Mouse (Mus musculus) spleen, postnatal 4 days (tissue): Measurements from ENCODE around the gene Ctsh.
"Not testable (repeated sequence)": the region's sequence is repeated elsewhere in the genome, so short reads cannot be mapped to it uniquely, and the experiment has no call there.

ENCODE experiments used
- DNase-seq, 2 experiments: peaks; one replicate each; pipeline ENCODE4 v3.0.0; 2022; ENCODE audit warnings: low spot score in 2 of 2

Ctsh gene

GRCm38 (mm10) chr9:90059828-90060573 is 6.0 kb downstream of the Ctsh start:
- no peak for DNase-seq

- DNase-seq, result no peak
These were observed 6.6 kb downstream of the Ctsh start for GRCm38 (mm10) chr9:90060574-90060875.

DNA sequence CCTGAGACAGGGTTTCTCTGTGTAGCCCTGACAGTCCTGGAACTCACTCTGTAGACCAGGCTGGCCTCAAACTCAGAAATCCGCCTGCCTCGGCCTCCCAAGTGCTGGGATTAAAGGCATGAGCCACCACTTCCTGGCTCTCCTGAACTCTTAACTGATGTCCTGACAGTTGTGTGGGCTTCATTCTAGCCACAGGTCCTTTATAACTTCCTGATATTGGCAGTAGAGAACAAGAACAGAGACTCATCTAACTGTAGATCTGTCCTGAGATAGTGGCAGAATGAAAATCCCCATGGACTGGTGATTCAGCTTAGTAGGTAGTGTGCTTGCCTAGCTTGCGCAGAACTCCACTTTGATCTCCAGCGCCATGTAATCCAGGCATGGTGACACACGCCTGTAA is 7.0 kb downstream of the Ctsh start:
- DNase-seq, result not testable (repeated sequence)

GRCm38 (mm10) chr9:90067341-90067740 is 13.4 kb downstream of the Ctsh start:
- no peak for DNase-seq

DNA sequence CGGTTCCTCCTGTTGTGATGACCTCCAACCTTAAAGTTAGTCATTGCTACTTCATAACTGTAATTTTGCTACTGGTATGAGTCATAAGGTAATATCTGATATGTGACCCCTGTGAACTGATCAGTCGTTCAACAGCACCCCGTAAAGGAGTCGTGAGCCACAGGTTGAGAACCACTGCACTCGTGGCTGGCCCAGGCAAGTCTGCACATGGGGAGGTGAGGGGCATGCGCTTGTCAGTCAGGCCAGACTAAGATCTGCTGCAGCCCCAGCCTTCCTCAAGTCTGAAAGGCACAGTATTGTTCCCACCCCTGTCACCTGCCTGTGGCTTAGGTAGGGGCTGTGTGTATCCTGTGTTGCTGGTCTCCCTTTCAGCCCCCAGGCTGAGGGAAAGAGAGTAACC is 14.8 kb downstream of the Ctsh start:
- no peak for DNase-seq

GRCm38 (mm10) chr9:90069485-90069884 is 15.5 kb downstream of the Ctsh start:
- DNase-seq, result no peak

GRCm38 (mm10) chr9:90070174-90070573 is 16.2 kb downstream of the Ctsh start:
- no peak for DNase-seq

DNA sequence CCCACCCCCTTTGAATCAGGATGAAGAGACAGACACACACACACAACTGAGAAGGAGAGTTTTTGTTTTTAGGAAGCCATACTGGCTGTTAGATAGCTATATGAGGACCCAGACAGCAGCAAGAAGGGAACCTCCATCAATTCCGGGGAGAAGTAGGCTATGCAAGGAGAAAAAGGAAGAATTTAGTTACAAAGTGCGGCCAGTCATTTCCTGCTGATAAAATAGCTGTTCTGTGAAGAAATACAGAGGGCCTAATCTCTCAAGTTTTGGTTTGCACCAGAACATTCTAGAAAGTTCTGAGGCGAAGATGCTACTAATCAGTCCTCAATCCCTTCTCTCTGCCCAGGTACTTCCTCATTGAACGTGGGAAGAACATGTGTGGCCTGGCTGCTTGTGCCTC is 21.4 kb downstream of the Ctsh start:
- no peak for DNase-seq

GRCm38 (mm10) chr9:90076131-90076530 is 22.2 kb downstream of the Ctsh start:
- no peak for DNase-seq

DNA sequence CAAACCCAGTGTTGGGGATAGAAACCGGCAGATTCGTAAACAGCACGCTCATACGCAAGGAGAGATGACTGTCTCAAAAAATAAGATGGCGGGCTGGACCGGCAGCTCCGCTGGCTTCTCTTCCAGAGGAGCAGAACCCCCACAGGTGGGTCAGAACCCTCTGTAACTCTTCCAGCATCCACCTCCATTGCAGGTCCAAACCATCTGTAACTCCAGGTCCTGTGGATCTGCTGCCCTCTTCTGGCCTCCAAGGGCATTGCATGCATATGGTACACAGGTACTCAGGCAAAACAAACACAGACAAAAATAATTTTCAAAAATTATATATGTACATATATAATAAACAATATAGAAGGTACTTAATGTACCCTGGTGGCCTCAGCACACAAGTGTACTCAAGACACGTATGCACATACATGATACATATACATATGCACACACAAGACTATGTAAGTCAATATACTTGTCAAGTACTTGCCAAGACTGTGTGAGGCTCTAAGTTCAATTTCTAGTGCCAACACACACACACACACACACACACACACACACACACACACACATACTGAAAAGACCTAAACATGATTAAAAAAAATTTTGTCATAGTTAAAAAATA is 23.0 kb downstream of the Ctsh start:
- DNase-seq, result peak; percentile 70 to 89

GRCm38 (mm10) chr9:90081961-90082360 is 28.0 kb downstream of the Ctsh start:
- DNase-seq, result not testable (repeated sequence)

- no peak for DNase-seq
These were observed 29.0 kb downstream of the Ctsh start for GRCm38 (mm10) chr9:90082992-90083391.

- no peak for DNase-seq
These were observed 30.2 kb downstream of the Ctsh start for GRCm38 (mm10) chr9:90084152-90084551.

DNA sequence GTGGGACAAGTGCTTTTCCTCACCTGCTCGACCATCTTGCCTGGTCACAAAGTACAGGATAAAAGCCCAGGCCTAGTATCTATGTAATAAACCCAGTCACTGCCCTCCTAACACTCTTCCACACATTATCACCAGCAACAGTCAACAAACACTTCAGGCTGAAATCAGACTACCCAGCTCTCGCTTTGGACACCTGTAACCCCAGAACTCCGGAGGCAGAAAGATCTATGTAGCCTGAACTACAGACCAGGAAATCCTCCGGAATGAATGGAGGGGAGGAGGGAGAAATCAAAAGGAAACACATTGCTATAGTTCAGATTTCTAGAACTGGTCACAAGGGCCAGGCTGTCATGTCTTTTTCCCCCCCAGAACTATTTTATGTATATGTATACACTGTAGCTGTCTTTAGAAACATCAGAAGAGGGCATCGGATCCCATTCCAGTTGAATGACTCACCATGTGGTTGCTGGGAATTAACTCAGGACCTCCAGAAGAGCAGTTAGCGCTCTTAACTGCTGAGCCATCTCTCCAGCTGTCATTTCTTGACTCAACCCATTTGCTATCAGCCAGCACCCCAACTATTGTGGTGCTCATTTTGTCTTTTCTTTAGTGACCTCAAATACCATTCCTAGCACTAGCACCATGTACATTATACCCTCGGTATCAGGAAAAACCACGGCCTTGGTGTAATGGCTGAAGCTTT is 31.0 kb downstream of the Ctsh start:
- DNase-seq, result no peak

DNA sequence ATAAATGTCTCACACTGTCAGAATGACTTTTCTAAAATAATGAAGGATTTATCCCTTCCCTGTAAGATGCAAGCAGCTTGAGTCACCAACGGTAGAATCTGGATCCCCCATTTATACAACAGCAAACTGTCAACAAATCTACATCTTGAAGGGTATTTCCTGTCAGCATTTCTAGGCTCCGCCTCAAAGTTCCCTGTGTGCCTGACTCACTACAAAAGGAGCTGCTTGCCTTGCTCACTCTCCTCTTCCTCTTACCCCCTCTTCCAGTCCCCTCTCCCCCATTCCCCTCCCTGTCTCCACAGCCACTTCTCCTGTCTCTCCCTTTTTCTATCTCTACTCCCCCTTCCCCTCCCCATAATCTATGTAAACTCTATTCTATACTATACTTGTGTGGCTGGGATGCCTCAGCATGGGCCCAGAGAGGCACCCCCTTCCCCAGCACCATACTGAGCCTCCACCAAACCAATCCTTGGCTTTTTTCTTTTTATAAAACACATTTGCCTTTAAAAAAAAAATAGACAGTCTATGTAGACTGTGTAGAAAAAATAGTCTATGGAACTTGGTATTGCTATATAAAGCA is 34.0 kb downstream of the Ctsh start:
- DNase-seq, result no peak

DNA sequence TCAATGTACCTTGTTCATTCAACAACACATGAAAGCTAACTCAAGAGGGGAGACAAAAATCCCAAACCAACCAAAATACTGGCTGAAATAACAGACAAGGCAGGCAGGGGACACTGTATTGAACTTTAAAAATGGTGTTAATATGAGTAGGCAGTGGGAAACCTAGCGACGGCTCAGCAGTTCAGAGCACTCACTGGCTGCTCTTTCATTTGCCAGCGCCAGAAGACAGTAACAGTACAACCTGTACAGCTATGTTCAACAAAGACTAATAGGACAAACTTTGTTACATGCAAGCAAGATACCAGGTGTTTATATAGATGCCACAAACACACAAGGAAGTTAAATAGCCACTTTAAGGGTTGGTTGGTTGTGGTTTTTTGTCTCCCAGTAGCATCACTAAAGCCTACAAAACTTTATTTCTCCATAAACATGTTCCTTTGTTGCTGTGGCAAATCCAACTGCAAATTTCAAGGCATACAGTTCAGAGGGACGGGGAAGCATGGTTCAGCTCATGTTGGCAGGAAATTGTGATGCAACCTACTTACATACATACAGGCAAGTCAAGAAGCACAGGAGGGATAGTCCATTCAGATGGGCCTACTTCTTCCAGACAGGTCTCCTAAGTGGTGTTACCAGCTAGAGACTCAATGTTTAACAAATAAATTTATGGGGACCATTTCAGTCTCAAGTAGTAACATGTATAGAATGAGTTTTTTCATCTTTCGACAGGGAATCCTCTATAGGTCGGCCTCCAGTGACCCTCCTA is 35.6 kb downstream of the Ctsh start:
- no peak for DNase-seq

DNA sequence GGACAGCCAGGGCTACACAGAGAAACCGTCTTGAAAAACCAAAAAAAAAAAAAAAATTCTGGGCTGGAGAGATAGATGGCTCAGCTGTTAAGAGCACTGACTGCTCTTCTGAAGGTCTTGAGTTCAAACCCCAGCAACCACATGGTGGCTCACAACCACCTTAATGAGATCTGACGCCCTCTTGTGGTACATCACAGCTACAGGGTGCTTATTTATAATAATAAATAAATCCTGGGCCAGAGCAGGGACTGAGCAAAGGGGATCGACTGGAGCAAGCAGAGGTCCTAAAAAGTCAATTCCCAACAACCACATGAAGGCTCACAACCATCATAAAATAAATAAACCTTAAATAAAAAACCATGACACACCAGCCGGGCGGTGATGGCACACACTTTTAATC is 45.0 kb downstream of the Ctsh start:
- DNase-seq, result no peak

DNA sequence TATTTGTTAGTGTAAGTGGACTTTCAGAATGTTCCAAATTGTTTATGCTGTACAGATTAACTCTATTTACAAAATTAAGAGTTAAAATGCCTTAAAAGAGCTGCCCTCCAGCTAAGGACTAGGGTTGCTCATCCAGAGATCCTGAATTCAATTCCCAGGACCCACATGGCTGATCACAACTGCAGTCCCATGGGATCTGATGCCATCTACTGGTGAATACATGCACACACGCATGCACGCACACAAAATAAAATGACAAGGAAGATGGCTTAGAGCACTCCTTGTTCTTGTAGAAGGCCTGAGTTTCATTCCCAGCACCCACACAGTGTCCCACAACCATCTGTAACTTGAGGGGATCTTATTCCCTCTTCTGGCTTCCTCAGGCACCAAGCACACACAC is 46.8 kb downstream of the Ctsh start:
- DNase-seq, result no peak

GRCm38 (mm10) chr9:90105462-90105861 is 51.5 kb downstream of the Ctsh start:
- no peak for DNase-seq

DNA sequence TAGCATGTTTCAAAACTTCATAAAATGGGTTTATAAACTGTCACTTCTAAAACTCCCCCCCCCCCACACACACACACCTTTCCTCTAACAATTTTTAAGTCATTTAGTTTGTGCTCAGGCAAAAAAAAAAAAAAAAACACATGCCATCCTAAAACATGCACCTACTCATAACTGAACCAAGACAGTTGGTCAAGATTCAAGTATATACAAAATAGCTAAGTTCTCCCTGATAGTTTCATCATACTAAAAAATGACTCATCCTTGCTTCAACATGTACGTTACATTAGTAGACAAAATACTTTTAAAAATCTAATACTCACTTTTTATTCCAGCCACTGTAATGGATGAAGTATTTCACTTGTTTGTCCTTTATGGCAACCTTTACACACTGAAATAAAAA is 53.0 kb downstream of the Ctsh start:
- DNase-seq, result no peak

GRCm38 (mm10) chr9:90108272-90108671 is 54.3 kb downstream of the Ctsh start:
- DNase-seq, result no peak

DNA sequence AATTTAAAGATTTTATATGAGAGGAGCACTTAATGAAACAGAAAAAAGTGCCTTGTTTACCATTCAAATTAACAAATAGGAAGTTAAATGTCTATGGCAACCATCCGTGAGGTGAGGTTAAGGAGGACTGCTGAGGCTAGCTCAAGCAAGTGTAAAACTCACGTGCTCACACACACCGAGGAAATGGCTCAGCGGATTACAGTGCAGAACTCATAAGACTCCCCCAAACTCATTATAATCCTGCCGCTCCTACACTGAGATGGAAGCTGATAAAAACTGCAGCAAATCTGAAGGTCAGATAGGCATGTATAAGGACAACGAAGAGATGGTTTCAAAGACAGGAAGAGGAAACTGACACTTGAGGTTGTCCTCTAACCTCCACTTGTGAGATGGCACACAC is 55.4 kb downstream of the Ctsh start:
- no peak for DNase-seq
